Mouse (Mus musculus): ENCODE measurements around the gene Nr1d1. TPM values are rescaled to one million over a fixed set of nuclear protein-coding genes. Genes with fewer than 3 reads are reported as not detected.

Gene Nr1d1
- polyA plus RNA-seq, 1 experiment from 2014 or later, result 1.9 TPM

GRCm38 (mm10) chr11:98789824-98790223 is 14.7 kb upstream of the Nr1d1 start:
- Histone ChIP-seq H3K27ac (ENCODE audit: low read depth, low read length) (no peak overlapping the region), H3K4me1 (ENCODE audit: control insufficient read depth, insufficient read depth, low read length) (peaks cover 13% of the 10 kb centered on the region), H3K36me3 (ENCODE audit: control insufficient read depth, insufficient read depth, low read length) (no peaks in the 10 kb centered on the region), H3K4me2 (ENCODE audit: low read depth) (peak overlapping the region; percentile 78), H3K9ac (ENCODE audit: low read length) (no peak overlapping the region), H3K4me3 (ENCODE audit: low read depth, low read length) (peak overlapping the region; percentile 31; the same call in 1 of the 2 replicates), H3K27me3 (ENCODE audit: control insufficient read depth, insufficient read depth, low read length) (no peaks in the 10 kb centered on the region), H3K9me3 (ENCODE audit: control insufficient read depth, low read length) (no peaks in the 10 kb centered on the region)
- WGBS, result 41% methylated on average over 5 of the region's 5 CpGs
- ATAC-seq (ENCODE audit: insufficient read depth, low FRiP score, low TSS enrichment), result no peak
- no peak for DNase-seq (ENCODE audit: low spot score)

DNA sequence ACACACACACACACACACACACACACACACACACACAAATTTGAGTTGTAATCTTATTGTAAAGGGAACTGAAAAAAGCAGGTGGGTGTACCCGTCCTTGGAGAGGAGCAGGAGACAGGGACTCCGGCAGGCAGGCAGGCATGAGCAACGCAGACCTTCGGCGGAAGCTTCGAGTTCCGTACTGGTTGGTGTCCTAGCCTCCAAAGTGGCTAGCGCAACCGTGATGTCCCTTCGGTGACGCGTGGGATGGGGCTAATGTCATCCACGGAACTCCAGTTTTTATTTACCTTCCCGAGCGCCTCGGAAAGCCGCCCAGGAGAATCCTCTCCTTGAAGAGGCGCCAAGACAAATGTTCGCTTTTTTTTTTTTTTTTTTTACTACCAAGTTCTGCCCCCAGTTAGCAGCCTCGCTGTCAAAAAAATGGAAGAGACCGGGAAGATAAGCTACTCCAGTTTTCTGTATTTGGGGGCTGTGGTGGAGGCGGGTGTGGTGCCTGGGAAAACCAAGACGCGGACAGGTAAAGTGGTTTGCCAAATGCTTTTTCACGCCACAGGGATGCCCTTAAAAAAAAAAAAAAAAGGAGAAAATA is 14.2 kb upstream of the Nr1d1 start:
- Histone ChIP-seq H3K4me1 (ENCODE audit: control insufficient read depth, insufficient read depth, low read length) (peaks cover 13% of the 10 kb centered on the region), H3K9me3 (ENCODE audit: control insufficient read depth, low read length) (no peaks in the 10 kb centered on the region), H3K27ac (ENCODE audit: low read depth, low read length) (no peak overlapping the region), H3K9ac (ENCODE audit: low read length) (peak overlapping the region; percentile 30; the same call in 1 of the 2 replicates), H3K4me3 (ENCODE audit: low read depth, low read length) (peak overlapping the region; percentile 31), H3K36me3 (ENCODE audit: control insufficient read depth, insufficient read depth, low read length) (no peaks in the 10 kb centered on the region), H3K4me2 (ENCODE audit: low read depth) (peak overlapping the region; percentile 78), H3K27me3 (ENCODE audit: control insufficient read depth, insufficient read depth, low read length) (no peaks in the 10 kb centered on the region)
- DNase-seq (ENCODE audit: low spot score) (no peak), ATAC-seq (ENCODE audit: insufficient read depth, low FRiP score, low TSS enrichment) (no peak)
- WGBS, result under 1% methylated on average over 25 of the region's 25 CpGs

GRCm38 (mm10) chr11:98788550-98789218 is 13.6 kb upstream of the Nr1d1 start:
- H3K4me1 ChIP-seq (ENCODE audit: control insufficient read depth, insufficient read depth, low read length), result peaks cover 11% of the 10 kb centered on the region
- no peak overlapping the region for H3K27ac ChIP-seq (ENCODE audit: low read depth, low read length)
- H3K36me3 ChIP-seq (ENCODE audit: control insufficient read depth, insufficient read depth, low read length), result no peaks in the 10 kb centered on the region
- WGBS, result 17% methylated on average over 18 of the region's 18 CpGs
- no peaks in the 10 kb centered on the region for H3K9me3 ChIP-seq (ENCODE audit: control insufficient read depth, low read length)
- H3K9ac ChIP-seq (ENCODE audit: low read length), result peak overlapping the region; percentile 2; the same call in 1 of the 2 replicates
- H3K4me3 ChIP-seq (ENCODE audit: low read depth, low read length), result peak overlapping the region; percentile 31
- no peaks in the 10 kb centered on the region for H3K27me3 ChIP-seq (ENCODE audit: control insufficient read depth, insufficient read depth, low read length)
- peak; percentile 88 for DNase-seq (ENCODE audit: low spot score)
- peak; percentile 78; the same call in 1 of the 2 replicates for ATAC-seq (ENCODE audit: insufficient read depth, low FRiP score, low TSS enrichment)
- peak overlapping the region; percentile 78 for H3K4me2 ChIP-seq (ENCODE audit: low read depth)

GRCm38 (mm10) chr11:98788139-98788538 is 13.0 kb upstream of the Nr1d1 start:
- Histone ChIP-seq H3K27me3 (ENCODE audit: control insufficient read depth, insufficient read depth, low read length) (no peaks in the 10 kb centered on the region), H3K27ac (ENCODE audit: low read depth, low read length) (no peak overlapping the region), H3K9me3 (ENCODE audit: control insufficient read depth, low read length) (no peaks in the 10 kb centered on the region), H3K4me1 (ENCODE audit: control insufficient read depth, insufficient read depth, low read length) (peaks cover 13% of the 10 kb centered on the region), H3K36me3 (ENCODE audit: control insufficient read depth, insufficient read depth, low read length) (no peaks in the 10 kb centered on the region), H3K9ac (ENCODE audit: low read length) (no peak overlapping the region), H3K4me2 (ENCODE audit: low read depth) (no peak overlapping the region), H3K4me3 (ENCODE audit: low read depth, low read length) (no peak overlapping the region)
- 96% methylated on average over 5 of the region's 5 CpGs for WGBS
- DNase-seq (ENCODE audit: low spot score), result no peak
- ATAC-seq (ENCODE audit: insufficient read depth, low FRiP score, low TSS enrichment), result no peak

GRCm38 (mm10) chr11:98787691-98788090 is 12.6 kb upstream of the Nr1d1 start:
- Histone ChIP-seq H3K9me3 (ENCODE audit: control insufficient read depth, low read length) (no peaks in the 10 kb centered on the region), H3K9ac (ENCODE audit: low read length) (no peak overlapping the region), H3K27me3 (ENCODE audit: control insufficient read depth, insufficient read depth, low read length) (no peaks in the 10 kb centered on the region), H3K36me3 (ENCODE audit: control insufficient read depth, insufficient read depth, low read length) (no peaks in the 10 kb centered on the region), H3K4me3 (ENCODE audit: low read depth, low read length) (no peak overlapping the region), H3K4me1 (ENCODE audit: control insufficient read depth, insufficient read depth, low read length) (peaks cover 17% of the 10 kb centered on the region), H3K4me2 (ENCODE audit: low read depth) (no peak overlapping the region), H3K27ac (ENCODE audit: low read depth, low read length) (no peak overlapping the region)
- WGBS, result 100% methylated on average over 1 of the region's 1 CpGs
- no peak for DNase-seq (ENCODE audit: low spot score)
- ATAC-seq (ENCODE audit: insufficient read depth, low FRiP score, low TSS enrichment), result no peak

GRCm38 (mm10) chr11:98787229-98787628 is 12.1 kb upstream of the Nr1d1 start:
- no peaks in the 10 kb centered on the region for H3K36me3 ChIP-seq (ENCODE audit: control insufficient read depth, insufficient read depth, low read length)
- no peaks in the 10 kb centered on the region for H3K27me3 ChIP-seq (ENCODE audit: control insufficient read depth, insufficient read depth, low read length)
- ATAC-seq (ENCODE audit: insufficient read depth, low FRiP score, low TSS enrichment) (no peak), DNase-seq (ENCODE audit: low spot score) (no peak)
- H3K9ac ChIP-seq (ENCODE audit: low read length), result no peak overlapping the region
- H3K4me2 ChIP-seq (ENCODE audit: low read depth), result no peak overlapping the region
- H3K4me3 ChIP-seq (ENCODE audit: low read depth, low read length), result no peak overlapping the region
- H3K4me1 ChIP-seq (ENCODE audit: control insufficient read depth, insufficient read depth, low read length), result peaks cover 21% of the 10 kb centered on the region
- H3K27ac ChIP-seq (ENCODE audit: low read depth, low read length), result no peak overlapping the region
- H3K9me3 ChIP-seq (ENCODE audit: control insufficient read depth, low read length), result no peaks in the 10 kb centered on the region
- WGBS, result 35% methylated on average over 7 of the region's 7 CpGs

DNA sequence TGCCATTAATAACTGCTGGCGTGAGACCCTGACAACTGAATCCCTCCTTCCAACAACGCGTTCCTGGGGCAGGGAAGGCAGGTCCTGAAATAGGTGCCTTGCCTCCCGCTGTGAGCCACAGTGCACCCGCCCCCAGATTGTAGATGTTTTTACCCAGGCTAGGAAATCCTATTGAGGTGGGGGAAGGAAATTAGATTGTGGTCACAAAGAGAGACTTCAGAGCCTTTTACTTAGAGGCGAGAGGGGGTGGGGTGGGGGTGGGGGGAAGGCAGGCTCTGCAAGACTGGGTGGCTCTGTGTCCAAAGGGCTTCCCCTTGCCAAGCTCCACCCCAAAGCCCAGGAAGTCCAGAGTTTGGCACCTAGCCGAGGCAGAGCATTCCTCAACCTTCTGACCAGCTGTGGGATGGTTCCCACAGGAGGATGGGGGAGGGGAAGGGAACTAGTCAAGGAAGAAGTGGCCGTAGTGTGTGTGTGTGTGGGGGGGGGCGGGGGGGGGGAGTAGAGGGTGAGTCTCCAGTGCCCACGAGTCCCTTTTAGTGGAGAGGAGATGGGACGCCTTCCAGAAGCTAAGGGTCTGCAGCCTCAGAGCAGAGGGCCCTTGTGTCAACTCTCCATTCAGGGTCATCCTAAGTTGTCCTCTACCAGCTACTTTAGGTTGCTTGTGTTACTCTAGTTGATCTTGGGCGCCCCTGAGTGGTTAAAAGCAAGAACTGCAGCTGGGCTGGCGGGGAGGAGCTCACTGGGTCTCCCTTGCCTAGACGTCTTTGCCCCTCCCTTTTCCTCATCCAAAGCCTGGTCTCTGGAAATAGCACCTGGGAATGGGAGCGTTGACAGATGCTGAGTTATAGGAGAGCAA is 11.5 kb upstream of the Nr1d1 start:
- Histone ChIP-seq H3K4me1 (ENCODE audit: control insufficient read depth, insufficient read depth, low read length) (peaks cover 26% of the 10 kb centered on the region), H3K9ac (ENCODE audit: low read length) (no peak overlapping the region), H3K36me3 (ENCODE audit: control insufficient read depth, insufficient read depth, low read length) (no peaks in the 10 kb centered on the region), H3K9me3 (ENCODE audit: control insufficient read depth, low read length) (no peaks in the 10 kb centered on the region), H3K27ac (ENCODE audit: low read depth, low read length) (no peak overlapping the region), H3K4me3 (ENCODE audit: low read depth, low read length) (no peak overlapping the region), H3K4me2 (ENCODE audit: low read depth) (no peak overlapping the region), H3K27me3 (ENCODE audit: control insufficient read depth, insufficient read depth, low read length) (no peaks in the 10 kb centered on the region)
- DNase-seq (ENCODE audit: low spot score) (peak; percentile 94), ATAC-seq (ENCODE audit: insufficient read depth, low FRiP score, low TSS enrichment) (peak; percentile 58)
- WGBS, result 3% methylated on average over 14 of the region's 15 CpGs

DNA sequence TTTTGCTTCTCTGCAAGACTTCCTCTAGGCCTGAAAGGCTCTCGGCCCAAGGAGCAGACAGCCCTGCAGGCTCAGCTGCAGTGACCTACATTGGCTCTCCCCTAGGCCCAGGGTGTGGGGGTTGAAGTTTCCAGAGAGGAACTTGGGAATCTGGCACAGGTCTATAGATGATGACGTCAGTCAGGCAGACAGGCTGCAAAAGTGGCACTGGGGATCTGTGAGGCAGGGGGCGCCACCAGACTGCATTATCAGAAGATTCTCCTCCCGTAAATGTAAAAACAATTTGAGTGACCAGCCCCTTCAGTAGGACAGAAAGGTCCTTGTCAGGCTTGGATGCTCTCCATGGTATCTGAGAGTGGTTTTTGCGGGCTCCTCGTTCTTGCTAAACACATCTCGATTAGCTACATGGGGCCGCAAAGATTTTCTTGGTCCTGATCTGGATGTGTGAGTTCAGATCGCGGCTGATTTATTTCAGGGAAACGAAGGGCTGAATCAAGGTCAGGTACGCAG is 10.7 kb upstream of the Nr1d1 start:
- Histone ChIP-seq H3K36me3 (ENCODE audit: control insufficient read depth, insufficient read depth, low read length) (no peaks in the 10 kb centered on the region), H3K9me3 (ENCODE audit: control insufficient read depth, low read length) (no peaks in the 10 kb centered on the region), H3K4me1 (ENCODE audit: control insufficient read depth, insufficient read depth, low read length) (peaks cover 26% of the 10 kb centered on the region), H3K4me2 (ENCODE audit: low read depth) (peak overlapping the region; percentile 3; the same call in 1 of the 2 replicates), H3K27ac (ENCODE audit: low read depth, low read length) (no peak overlapping the region; the same call in 1 of the 2 replicates), H3K4me3 (ENCODE audit: low read depth, low read length) (no peak overlapping the region), H3K9ac (ENCODE audit: low read length) (no peak overlapping the region), H3K27me3 (ENCODE audit: control insufficient read depth, insufficient read depth, low read length) (no peaks in the 10 kb centered on the region)
- DNase-seq (ENCODE audit: low spot score), result peak; percentile 68
- no peak for ATAC-seq (ENCODE audit: insufficient read depth, low FRiP score, low TSS enrichment)
- WGBS, result 10% methylated on average over 12 of the region's 12 CpGs
